Mouse (Mus musculus) frontal cortex, adult (tissue): ENCODE results near the gene Hivep1.

Experiments
- ATAC-seq: cut with Nextera tagmentation; 2 replicates; pipeline ENCODE4 v1.9.2; 2017; ENCODE audit warnings: mild to moderate bottlenecking, moderate library complexity, mixed read lengths; ENCODE audit not compliant: low TSS enrichment

Gene Hivep1

DNA sequence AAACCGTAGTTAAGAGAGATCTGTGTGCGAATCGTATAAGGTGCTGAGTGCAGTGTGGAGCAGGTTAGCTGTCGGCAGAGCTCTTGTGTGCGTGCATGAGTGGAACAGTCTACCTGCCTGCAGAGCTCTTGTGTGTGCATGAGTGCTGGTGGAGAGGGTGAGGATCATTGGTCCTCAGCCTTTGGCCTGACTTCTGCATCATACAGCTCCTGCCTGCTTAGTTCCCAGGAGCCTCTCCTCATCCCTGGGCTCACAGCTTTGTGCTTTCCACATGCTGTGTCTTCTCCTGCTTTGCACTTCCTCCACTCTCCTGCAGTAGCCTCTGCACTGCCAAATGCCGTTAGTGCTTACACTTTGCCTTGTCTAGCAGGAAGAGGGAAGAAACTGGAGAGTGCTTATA is 60.2 kb downstream of the Hivep1 start:
- ATAC-seq: peak; percentile 63

- ATAC-seq: no peak
Observed at GRCm38 (mm10) chr13:42112748-42113147, 60.9 kb downstream of the Hivep1 start.

- no peak for ATAC-seq
Observed at GRCm38 (mm10) chr13:42113601-42114000, 61.8 kb downstream of the Hivep1 start.

- ATAC-seq: 0 out of 2 replicates have a peak, but pooled peaks have one; percentile 15
Observed at GRCm38 (mm10) chr13:42116301-42116700, 64.5 kb downstream of the Hivep1 start.

DNA sequence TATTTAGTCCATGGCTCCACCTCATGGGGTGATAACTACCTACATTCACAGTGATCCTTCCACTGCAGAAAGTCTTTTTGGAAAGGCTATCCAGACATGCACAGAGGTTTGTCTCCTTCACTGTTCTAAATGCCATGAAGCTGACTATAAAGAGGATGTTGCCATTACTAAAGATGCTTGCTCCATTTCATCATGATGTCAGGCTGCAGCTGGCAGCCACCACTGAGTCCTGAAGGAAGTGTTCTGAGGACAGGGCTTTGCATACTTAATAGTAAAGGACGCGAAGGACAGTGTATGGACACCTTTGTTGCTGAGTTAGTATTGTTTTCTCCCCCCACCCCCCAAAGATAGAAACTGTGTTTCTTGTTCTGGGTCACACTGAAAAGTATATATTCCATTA is 67.2 kb downstream of the Hivep1 start:
- ATAC-seq: no peak

- no peak for ATAC-seq
Observed at GRCm38 (mm10) chr13:42121106-42121776, 69.4 kb downstream of the Hivep1 start.

DNA sequence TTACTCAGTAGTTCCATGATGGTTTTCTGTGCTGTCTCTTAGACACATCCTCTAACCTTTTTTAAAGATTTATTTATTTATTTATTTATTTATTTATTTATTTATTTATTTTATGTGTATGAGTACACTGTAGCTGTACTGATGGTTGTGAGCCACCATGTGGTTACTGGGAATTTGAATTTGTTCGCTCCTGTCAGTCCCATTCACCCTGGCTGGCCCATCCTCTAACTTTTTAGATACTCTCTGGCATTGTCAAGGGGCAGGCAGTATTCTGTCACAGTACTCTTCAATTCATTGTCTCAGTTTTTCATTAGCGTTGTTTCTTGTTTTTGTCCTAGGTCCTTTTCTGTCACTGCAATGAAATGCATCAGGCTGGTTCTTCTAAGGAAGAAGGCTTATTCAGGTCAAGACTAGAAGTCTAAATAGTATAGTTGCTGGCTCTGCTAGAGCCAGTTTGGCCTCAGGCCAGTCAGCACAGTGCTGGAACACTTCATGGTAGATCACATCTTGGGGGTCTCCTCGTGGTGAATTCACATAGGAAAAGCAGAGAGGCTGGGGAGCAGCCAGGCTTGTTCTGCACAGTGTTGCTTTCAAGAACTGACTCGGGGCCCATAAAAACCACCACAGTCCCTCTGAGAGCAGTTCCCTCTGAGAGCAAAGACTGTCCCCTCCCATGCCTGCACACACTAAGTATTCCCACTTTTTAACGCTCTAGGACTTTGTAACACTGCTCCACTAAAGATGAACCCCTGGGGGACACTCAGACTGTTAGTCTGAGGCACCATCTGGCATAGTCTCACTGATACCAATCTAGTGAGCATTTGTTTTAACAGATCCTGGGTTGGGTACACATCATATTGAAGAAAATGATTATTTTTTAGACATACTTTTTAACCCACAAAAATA is 70.2 kb downstream of the Hivep1 start:
- ATAC-seq: no peak

GRCm38 (mm10) chr13:42144627-42145026 is 92.8 kb downstream of the Hivep1 start:
- ATAC-seq: no peak

GRCm38 (mm10) chr13:42149328-42150071 is 97.7 kb downstream of the Hivep1 start:
- ATAC-seq: peak; percentile 50

GRCm38 (mm10) chr13:42150072-42150450 is 98.2 kb downstream of the Hivep1 start:
- no peak; the same call in 1 of the 2 replicates for ATAC-seq

DNA sequence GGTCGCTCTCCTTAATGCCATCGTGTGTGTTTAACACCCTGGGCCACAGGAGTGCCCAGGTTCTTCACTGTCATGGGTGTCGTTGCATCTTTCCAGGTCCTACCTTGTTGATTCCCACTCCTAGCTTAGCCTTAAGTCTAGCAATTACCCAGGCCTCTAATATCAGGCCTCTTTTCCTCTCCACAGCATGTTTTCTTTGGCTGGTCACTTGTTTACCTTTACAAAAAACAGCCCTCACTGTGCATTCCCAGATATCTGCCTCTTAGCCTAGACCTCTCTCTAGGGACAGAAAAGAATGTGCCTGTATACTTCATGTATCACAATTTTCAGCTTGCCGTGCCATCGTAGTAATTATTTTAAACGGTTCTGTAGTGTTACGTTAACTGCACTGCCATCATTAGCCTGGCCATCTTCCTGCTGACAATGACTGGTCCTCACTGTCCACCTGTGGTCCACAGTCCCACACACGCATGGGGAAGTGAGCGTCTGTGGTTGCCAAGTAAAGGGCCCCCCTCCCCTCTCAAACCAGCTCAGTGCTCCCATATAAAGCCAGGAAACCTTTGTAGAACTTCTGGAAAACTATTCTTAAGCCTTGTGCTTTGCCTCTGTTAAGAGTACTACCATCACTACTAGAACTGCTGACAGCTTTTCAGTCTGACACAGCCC is 98.8 kb downstream of the Hivep1 start:
- no peak for ATAC-seq

DNA sequence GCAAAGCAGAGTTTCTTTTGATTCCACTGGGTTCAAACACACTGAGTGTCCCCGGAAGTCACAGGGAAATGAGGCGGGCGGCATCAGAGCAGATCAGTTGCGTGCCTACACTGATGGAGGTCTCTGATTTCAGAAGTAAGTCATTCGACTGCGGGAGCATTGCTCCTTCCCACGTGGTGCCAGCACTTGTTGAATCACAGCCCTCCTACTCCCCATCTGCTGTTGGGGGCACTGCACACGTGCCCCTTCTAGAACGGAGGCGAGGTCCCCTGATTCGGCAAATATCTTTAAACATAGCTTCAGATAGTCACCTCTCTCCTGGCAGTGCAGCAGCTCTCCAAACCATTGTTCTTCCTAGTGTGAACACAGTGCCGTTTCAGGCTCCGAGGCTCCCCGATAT is 106.4 kb downstream of the Hivep1 start:
- ATAC-seq: peak; percentile 58; the same call in 1 of the 2 replicates

DNA sequence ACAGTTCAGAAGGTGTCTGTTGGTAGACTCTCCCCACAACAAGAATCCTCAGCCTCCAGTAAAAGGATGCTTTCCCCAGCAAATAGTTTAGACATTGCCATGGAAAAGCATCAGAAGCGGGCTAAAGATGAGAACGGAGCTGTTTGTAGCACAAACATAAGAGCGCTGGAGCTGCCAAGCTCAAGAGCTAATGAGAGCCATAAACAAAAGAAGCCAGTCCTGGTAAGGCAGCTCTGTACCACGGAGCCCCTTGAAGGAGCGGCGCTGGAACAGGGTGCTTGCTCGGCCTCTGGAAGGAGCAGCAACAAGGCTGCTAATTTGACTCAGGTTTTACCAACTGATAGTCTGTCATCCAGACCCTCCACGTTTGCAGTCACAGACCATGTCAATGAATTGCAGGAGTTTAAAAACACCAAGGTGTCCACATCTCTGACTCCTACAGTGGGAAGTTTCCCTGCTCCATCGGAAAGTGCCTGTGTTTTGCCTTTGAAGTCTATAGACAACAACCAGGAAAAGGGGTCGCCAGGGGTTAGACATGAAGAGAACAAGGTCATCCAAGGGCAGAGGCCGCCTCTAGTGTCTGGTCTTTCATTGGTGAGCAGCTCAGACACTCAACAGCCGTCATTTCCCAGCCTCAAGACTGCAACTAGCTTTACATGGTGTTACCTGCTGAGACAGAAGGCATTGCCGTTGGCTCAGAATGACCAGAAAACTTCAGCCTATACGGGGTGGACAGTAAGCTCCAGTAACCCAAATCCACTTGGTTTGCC is 107.8 kb downstream of the Hivep1 start:
- peak; percentile 25; the same call in 1 of the 2 replicates for ATAC-seq

- no peak for ATAC-seq
Observed at GRCm38 (mm10) chr13:42170802-42171201, 119.0 kb downstream of the Hivep1 start.

DNA sequence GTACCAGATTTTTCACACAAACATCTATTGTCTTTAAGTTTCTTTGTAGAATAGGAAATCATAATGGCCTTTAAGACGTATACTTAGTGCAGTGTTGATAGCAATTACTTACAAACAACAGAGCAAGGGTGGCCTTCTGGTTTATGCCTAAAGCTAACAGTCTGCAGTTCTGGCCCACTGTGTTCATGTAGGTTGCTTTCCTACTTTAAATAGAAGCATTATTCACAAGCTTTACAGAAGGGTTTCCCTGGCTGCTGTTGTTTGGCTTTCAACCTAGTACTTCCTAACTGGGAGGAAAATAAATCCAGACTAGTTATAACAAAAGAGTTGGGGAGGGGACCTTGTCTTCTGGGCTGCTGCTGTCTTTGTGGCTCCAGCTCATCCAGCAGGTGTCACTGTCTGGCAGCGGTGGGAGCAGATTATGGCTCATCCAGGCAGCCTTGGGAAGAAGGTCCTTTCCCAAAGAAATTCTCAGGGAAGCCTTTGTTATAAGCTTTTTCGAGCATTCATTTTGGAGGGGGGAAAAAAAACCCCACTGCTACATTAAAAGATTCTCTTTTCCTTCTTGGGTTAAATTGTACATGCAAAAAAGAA is 123.1 kb downstream of the Hivep1 start:
- ATAC-seq: peak; percentile 86

DNA sequence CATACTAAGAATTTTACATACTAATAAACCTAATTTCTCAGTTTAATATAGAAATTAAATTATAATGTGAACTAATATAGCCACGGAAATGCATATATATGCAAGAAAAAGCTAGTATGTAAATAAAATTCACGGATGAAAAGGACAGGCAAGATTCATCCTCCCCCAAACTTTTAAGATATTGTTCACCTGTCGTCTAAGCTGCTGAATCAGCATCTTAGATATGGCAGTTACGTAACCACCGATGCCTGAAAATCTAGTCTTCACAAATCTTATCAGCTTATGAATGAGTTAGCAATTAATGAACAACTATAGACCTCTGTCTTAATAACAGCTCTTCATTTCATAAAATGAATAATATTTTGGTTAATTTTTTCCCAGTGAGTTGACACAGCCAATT is 130.8 kb downstream of the Hivep1 start:
- ATAC-seq: no peak

GRCm38 (mm10) chr13:42184131-42184530 is 132.3 kb downstream of the Hivep1 start:
- ATAC-seq: no peak

- ATAC-seq: no peak
Observed at GRCm38 (mm10) chr13:42193016-42193415, 141.2 kb downstream of the Hivep1 start.

- no peak for ATAC-seq
Observed at GRCm38 (mm10) chr13:42195671-42196070, 143.8 kb downstream of the Hivep1 start.

DNA sequence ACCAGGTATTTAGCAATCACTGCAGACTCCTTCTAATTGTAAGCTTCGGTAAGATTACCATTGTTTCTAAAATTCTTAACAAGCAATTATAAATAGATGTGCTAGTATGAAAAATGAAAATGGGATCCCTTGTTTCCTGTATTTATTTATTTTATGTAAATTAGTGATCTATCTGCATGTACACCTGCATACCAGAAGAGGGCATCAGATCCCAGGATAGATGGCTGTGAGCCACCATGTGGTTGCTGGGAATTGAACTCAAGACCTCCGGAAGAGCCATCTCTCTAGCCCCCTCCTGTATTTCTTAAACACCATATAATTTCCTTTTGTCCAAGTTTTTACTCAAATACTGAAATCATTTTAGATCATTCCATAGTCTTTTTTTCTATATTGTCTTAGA is 145.8 kb downstream of the Hivep1 start:
- no peak for ATAC-seq

DNA sequence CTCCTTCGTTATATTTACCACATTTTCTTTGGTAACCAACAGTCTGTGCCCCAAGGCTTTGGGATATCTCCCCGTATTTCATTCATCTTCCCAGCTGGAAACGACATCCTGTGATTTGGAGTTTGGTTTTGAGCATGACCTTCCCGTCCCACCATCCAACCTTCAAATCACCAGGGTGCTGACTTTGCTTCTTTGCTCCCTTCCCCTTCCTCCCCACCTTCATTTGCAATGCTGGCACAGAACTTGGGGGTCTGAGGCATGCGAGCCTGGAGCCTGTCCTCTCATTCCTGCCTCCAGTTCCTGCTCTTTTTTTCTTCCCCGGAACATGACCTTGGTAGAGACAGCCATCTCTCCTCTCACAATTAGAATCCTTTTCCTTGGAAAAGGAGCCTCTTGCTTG is 161.7 kb downstream of the Hivep1 start:
- ATAC-seq: no peak
